Mouse (Mus musculus) hematopoietic multipotent progenitor cell, adult 10-12 weeks (in vitro differentiated cells): Measurements from ENCODE around the gene Dclk3. TPM values are rescaled to one million over a fixed set of nuclear protein-coding genes. Genes with fewer than 3 reads are reported as not detected.

Experiments used
- polyA plus RNA-seq: library from polyadenylated mRNA; stranded (reverse); fragments of >175 nt; gene quantifications from 2 replicates; pipeline ENCODE4 v1.2.3, GENCODE M21; 2012; ENCODE audit warnings: low replicate concordance

Gene Dclk3
- polyA plus RNA-seq: 0.05 TPM in 1 of 2 replicates, not detected in the other

GRCm38 (mm10) chr9:111438904-111439835 lies at the start of gene Dclk3:
Gene Dclk3, plus strand, starts transcription at chr9:111439081.

Other genes with a start within 250 kb of the Dclk3 start
- 5.5 and 7.1 TPM in 2 replicates for gene Mlh1, start 167.3 kb upstream of the Dclk3 start, polyA plus RNA-seq
- gene Epm2aip1, start 167.2 kb upstream of the Dclk3 start, polyA plus RNA-seq: 3.2 and 4.7 TPM in 2 replicates
- 0.01 TPM in 1 of 2 replicates, not detected in the other for gene Trank1, start 127.3 kb upstream of the Dclk3 start, polyA plus RNA-seq